Mouse (Mus musculus) kidney, adult 2 months (tissue): ENCODE measurements around the gene Arhgef28.

Experiments
- CTCF ChIP-seq: fragments of 200-500 bp; conservative IDR thresholded peaks from 2 replicates; pipeline ENCODE4 v1.5.1; 2011; ENCODE audit warnings: low read depth, mild to moderate bottlenecking, control low read depth, low read length, moderate library complexity, mixed read lengths; ENCODE audit not compliant: insufficient read depth, insufficient read length
- POLR2A ChIP-seq: fragments of 200-500 bp; IDR thresholded peaks from one replicate; pipeline ENCODE4 v1.6.1; 2011; ENCODE audit warnings: low read depth, low read length, control low read depth

DNA sequence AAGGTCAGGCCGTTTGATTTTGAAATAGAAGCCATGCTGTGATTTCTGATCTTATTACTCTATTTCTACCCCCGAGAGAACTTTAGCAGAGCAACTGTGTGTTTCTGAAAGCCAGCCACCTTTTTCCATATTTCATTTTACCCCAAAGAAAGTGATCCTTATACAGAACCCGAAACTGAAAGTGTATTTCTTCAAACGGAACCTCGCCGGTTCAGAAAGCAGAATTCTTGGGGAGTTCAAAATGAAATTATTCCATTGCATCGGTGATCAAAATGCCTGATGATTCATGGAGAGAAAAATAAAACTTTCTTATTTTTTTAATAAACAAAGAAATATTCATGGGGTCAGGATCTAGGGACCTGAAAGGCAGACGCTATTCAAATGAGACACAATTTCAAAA is 303.4 kb downstream of the Arhgef28 start:
- TF ChIP-seq CTCF (no peak), POLR2A (no peak)
